Mouse (Mus musculus) left cerebral cortex, postnatal 10 days (tissue): ENCODE results near the gene Rnf220. TPM values are rescaled to one million over a fixed set of nuclear protein-coding genes. Genes with fewer than 3 reads are reported as not detected.

Experiments used
- DNase-seq, 2 experiments: peaks; one replicate each; pipeline ENCODE4 v3.0.0; 2021 to 2022; ENCODE audit warnings: low spot score in 2 of 2, mixed read lengths in 1 of 2; ENCODE audit errors: extremely low spot score in 1 of 2
- intact Hi-C: fragments of 180-260 bp; cut with DNase I; formaldehyde crosslinking; loops from one replicate; pipeline ENCODE4 v1.15.1; 2025
- total RNA-seq, 2 experiments: library from RNA; stranded (reverse); gene quantifications; 2 replicates each; pipeline ENCODE4 v1.2.3; 2021

Gene Rnf220
- total RNA-seq, 2 experiments from 2014 or later = 136 to 144 TPM

DNA sequence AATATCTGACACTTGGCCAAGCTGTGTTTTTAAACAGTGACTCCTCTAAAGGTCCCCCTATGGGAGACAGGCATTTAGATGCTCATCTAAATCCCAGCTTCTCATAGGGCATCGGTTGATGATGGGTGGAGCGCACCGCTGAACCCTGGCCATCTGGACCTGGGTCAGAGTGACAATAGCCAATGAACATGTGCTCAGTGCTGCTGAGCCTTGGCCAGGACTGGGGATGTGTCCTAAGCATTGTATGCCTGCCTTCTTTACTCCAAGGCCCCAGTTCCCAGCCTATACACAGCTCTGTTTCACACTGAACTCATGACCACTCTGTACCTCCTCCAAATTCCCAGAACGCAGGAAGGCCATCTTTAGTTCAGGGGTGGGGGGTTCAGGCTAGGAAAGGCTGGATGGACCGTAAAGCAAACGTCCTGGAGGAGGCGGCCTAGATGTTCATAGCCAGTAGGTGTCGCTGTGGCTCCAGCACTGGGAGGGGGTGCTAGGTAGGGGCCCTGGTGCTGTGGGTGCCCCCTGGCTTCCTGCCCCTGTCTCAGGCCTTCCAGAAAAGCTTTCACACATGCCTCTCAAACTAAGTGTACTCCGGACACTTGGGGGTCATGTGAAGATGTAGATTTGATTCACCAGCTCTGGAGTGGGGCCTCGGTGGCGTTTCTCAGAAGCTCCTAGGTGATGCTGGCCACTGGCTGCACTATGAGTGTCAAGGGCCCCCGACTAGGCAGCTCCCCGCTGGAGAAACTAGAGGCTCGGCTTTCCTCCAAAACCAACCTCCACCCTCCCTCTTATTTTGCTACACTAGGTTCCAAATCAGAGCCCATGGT, 173.1 kb downstream of the Rnf220 start:
- intact Hi-C loops = loop anchor here (5.0 to 10.0 kb wide), 2 partner anchors 204 to 351 kb away; no protein-coding TSS in a partner anchor
- DNase-seq = peak in 1 of 2 experiments; percentile 76

- no peak for DNase-seq
- intact Hi-C loops = loop anchor here (5.0 to 10.0 kb wide), 2 partner anchors 206 to 354 kb away; no protein-coding TSS in a partner anchor
These were observed 175.8 kb downstream of the Rnf220 start for GRCm38 (mm10) chr4:117321011-117321410.

DNA sequence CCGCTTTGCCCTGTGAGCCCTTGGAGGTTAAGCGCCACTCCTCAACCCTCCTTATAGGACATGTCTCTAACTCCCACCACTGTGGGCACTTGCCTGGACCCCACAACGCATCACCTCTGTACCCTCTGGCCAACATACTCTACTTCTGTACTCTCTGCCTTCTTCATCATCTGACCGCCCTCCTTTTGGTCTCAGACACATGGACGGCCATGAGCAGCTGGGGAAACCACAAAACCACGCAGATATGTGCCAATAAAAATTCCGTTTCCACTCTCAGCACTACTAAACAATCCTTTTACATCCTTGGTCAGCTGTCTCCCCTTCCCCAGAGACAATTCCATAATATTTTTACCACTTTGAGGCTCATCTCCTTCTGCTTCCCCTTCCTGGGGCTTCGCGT, 178.3 kb downstream of the Rnf220 start:
- intact Hi-C loops = no loop called here
- DNase-seq = no peak

GRCm38 (mm10) chr4:117317701-117318190, 179.1 kb downstream of the Rnf220 start:
- no peak for DNase-seq
- intact Hi-C loops = no loop called here

DNA sequence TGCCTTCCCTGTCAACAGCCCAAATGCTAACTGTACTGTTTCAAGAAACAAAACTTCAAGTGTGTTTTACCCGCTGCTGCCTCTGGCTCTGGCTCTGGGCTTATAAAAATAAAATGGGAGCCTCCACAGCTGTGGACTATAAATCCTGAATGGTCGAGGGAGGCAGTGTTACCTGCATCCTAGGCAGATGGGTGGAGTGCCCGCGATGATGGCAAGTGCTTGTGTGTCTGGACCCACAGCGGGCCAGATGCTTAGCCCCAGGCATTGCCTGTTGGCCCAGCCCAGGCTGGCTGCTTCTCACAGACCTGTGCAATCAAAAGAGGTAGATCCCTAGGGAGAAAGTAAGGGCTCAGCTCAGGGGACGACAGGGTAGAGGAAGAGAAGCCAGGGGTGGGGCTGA, 180.1 kb downstream of the Rnf220 start:
- intact Hi-C loops = no loop called here

DNA sequence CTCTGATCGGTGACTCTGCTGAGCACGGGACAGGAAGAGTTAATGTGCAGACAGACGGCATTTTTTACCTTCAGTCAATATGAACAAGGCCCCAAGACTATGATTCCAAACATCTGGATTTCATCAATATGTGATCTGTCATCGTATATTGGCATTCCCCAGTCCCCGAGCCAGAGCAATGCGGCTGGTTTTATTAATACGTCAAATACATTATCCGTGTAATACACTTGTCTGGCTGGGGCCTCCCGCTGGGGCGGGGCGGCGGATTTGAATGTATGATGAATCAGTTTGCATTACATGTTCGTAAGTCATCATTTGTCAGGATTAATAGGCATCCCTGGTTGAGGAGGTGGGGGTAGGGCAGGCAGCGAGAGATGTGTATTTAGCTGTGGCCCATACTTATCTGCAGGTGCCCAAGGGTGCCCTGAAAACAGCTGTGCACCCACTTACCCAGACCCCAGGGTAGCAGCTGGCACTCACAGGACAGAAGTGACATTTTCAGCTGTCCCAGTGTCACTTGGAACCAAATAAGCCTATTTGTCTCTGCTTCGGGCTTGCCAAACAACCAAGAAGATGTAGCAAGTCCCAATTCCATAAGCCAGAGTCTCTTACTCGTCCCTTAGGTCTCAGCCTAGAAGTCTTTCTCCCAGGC, 181.9 kb downstream of the Rnf220 start:
- intact Hi-C loops = no loop called here
- no peak for DNase-seq

More for the DNA sequence above, 180.1 kb downstream of the Rnf220 start:
- DNase-seq = no peak

GRCm38 (mm10) chr4:117313085-117313424, 183.8 kb downstream of the Rnf220 start:
- intact Hi-C loops = no loop called here
- DNase-seq = peak in 1 of 2 experiments; percentile 50

GRCm38 (mm10) chr4:117312416-117313084, 184.3 kb downstream of the Rnf220 start:
- intact Hi-C loops = no loop called here
- no peak for DNase-seq

DNA sequence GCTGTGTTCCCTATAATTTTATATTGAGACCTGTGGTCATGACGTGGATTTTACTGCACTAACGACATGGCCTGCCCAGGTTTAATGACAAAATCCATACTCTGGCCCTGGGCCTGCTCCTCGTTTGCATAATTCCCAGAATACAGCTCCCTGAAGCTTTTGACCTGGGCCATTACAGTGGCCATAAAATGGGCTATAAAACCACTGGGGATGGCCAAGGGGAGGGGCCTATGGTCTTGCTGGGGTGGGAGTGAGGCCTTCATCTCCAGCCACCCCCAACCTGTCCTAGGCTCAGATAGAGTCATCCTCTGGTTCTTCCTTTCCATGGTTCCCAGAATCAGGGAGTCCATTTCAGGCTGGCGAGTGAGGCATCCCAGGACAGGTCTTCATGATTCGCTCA, 185.0 kb downstream of the Rnf220 start:
- no peak for DNase-seq
- intact Hi-C loops = no loop called here

GRCm38 (mm10) chr4:117309427-117309826, 187.4 kb downstream of the Rnf220 start:
- no peak for DNase-seq
- intact Hi-C loops = no loop called here

- intact Hi-C loops = no loop called here
- DNase-seq = no peak
These were observed 189.6 kb downstream of the Rnf220 start for GRCm38 (mm10) chr4:117307270-117307669.

DNA sequence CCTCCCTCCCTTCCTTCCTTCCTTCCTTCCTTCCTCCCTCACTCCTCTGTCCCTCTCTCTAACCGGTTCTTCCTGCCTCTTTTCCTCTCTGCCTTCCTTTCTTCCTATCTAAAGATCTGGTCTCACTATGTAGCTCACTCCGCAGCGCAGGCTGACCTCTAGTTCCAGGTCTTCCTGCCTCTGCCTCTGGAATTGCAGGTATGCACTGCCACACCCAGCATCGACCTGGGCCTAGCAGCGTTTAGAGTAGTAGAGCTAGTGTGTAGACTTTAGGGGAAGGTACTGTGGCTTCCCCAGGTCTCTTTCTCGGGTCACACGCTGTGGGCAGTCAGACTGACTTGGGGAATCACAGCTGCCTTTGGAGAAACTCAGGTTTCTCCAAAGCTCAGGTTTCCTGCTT, 191.4 kb downstream of the Rnf220 start:
- DNase-seq = no peak
- intact Hi-C loops = no loop called here

GRCm38 (mm10) chr4:117304239-117305025, 192.4 kb downstream of the Rnf220 start:
- intact Hi-C loops = no loop called here
- DNase-seq = no peak

- intact Hi-C loops = no loop called here
- DNase-seq = no peak
These were observed 193.1 kb downstream of the Rnf220 start for GRCm38 (mm10) chr4:117303581-117304238.

GRCm38 (mm10) chr4:117302027-117302806, 194.6 kb downstream of the Rnf220 start:
- DNase-seq = no peak
- intact Hi-C loops = no loop called here

GRCm38 (mm10) chr4:117299921-117300320, 196.9 kb downstream of the Rnf220 start:
- no peak for DNase-seq
- intact Hi-C loops = no loop called here

DNA sequence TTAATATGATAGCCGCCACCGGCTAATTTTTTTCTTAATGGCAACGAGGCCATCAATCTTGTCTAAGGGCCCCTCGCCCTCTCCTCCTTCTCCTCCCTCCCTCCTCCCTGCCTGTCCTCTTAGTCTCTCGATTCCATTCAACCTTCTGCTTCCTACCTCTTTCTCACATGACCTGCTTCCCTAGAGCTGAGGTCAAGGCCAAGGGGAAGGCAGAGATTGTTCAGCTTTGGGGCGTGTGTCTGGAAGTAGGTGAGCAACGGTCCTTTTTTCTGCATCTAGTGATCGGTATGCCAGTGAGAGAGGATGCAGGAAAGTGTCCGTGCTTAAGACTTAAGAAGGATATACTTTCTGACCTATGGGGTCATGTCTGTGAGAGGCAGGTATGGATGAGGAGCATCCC, 199.0 kb downstream of the Rnf220 start:
- no peak for DNase-seq
- intact Hi-C loops = no loop called here
